Mouse (Mus musculus): ENCODE measurements around the gene Mlst8.

DNA sequence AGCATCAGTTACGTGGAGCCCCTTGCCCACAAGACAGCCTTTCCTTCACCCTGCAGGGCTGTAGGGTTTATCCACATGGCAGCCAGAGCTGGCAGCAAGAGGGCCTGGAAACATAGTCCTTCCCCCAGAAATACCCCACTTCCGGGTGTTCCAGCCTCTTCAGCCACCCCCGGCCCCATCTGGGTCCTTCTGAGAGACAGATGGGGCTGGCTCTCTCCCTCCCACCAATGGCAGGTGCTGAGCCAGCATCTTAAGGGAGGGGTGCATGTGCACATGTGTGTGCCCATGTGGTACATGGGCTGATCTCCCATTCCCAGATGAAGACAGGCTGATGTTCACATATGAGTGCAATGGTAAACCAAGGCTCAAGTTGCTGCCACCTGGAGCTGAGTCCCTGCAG, 16.6 kb upstream of the Mlst8 start:
- TF ChIP-seq CTCF (IDR thresholded peaks at IDR 0.05; ENCODE audit: low read depth) (no peak), EP300 (IDR thresholded peaks at IDR 0.05; ENCODE audit: low read depth) (no peak)

Measured in liver, postnatal 0 days (tissue).